Mouse (Mus musculus) bone marrow macrophage, adult 2 months (primary cell): ENCODE measurements around the gene H2-Aa.

Experiments used
- CTCF ChIP-seq: IDR thresholded peaks from 2 replicates; pipeline ENCODE4 v1.5.1; 2012; ENCODE audit warnings: low read depth, mild to moderate bottlenecking, low read length, moderate library complexity
- POLR2A ChIP-seq: IDR thresholded peaks from 2 replicates; pipeline ENCODE4 v1.6.1; 2012; ENCODE audit warnings: mild to moderate bottlenecking, low read depth, low read length, borderline replicate concordance

- no peak for TF ChIP-seq POLR2A
- TF ChIP-seq CTCF = no peak
Measured at GRCm38 (mm10) chr17:34317275-34317674, 29.7 kb upstream of the H2-Aa start.
